In genomic region chr5:63331186-63331585, GRCm38 (mm10) we compare ENCODE assay signal across 17 mouse cellular contexts.
"Had no signal": no experiment of that assay in that cellular context is flagged by ENCODE, and none has a peak within 500 bp of the region (broad histone marks: within the 10 kb centered on the region; RNA-seq: fewer than 3 reads in every experiment).

No protein-coding gene starts in this region.

- ATAC-seq: liver, postnatal 0 days; midbrain, embryonic 16.5 days had no signal

- DNase-seq: liver, postnatal 0 days; lung, embryonic 14.5 days; lung, postnatal 10 days; lung, postnatal 4 days; midbrain, embryonic 14.5 days; thymus, adult 18-20 months; thymus, postnatal 14 days; thymus, postnatal 36 days had no signal

- H3K27ac ChIP-seq: liver, embryonic 15.5 days; midbrain, embryonic 10.5 days; midbrain, embryonic 12.5 days; neural tube, embryonic 13.5 days; neural tube, embryonic 15.5 days; stomach, embryonic 15.5 days; stomach, postnatal 0 days had no signal

- H3K4me3 ChIP-seq: liver, embryonic 15.5 days; midbrain, embryonic 10.5 days; midbrain, embryonic 12.5 days; myocyte; neural tube, embryonic 13.5 days; neural tube, embryonic 15.5 days; stomach, embryonic 15.5 days had no signal
